Mouse (Mus musculus) forebrain, embryonic 14.5 days (tissue): ENCODE results near the gene Ptprb. TPM values are rescaled to one million over a fixed set of nuclear protein-coding genes. Genes with fewer than 3 reads are reported as not detected.

Experiments
- ATAC-seq: fragments of 200-750 bp; cut with Nextera tagmentation; 2 replicates; pipeline ENCODE4 v1.8.0; 2017; ENCODE audit warnings: mild to moderate bottlenecking, moderate library complexity
- DNase-seq: peaks from one replicate; pipeline ENCODE4 v3.0.0-alpha.2; 2015; ENCODE audit warnings: low spot score
- H3K27ac ChIP-seq: fragments of 300-500 bp; sonication (generic); 2 replicates; pipeline ENCODE4 v1.5.1; 2014; ENCODE audit warnings: low read depth, mild to moderate bottlenecking, control low read depth, low read length, moderate library complexity
- H3K27me3 ChIP-seq: fragments of 300-500 bp; sonication (generic); replicated peaks from 2 replicates; pipeline ENCODE4 v1.6.1; 2014; ENCODE audit warnings: low read length, control low read depth, mixed read lengths; ENCODE audit not compliant: control insufficient read depth, insufficient read depth
- H3K36me3 ChIP-seq: fragments of 300-500 bp; sonication (generic); 2 replicates; pipeline ENCODE4 v1.6.1; 2014; ENCODE audit warnings: low read length, control low read depth; ENCODE audit not compliant: control insufficient read depth, insufficient read depth
- H3K4me1 ChIP-seq: fragments of 300-500 bp; sonication (generic); 2 replicates; pipeline ENCODE4 v1.6.1; 2014; ENCODE audit warnings: antibody characterized with exemption, low read length, control low read depth; ENCODE audit not compliant: control insufficient read depth, insufficient read depth
- H3K4me2 ChIP-seq: fragments of 300-500 bp; sonication (generic); 2 replicates; pipeline ENCODE4 v1.6.1; 2014; ENCODE audit warnings: mild to moderate bottlenecking, control low read depth, low read length
- H3K4me3 ChIP-seq: fragments of 300-500 bp; sonication (generic); 2 replicates; pipeline ENCODE4 v1.5.1; 2014; ENCODE audit warnings: low read depth, low read length, control low read depth
- H3K9ac ChIP-seq: fragments of 300-500 bp; sonication (generic); 2 replicates; pipeline ENCODE4 v1.6.1; 2014; ENCODE audit warnings: mild to moderate bottlenecking, low read length, control low read depth, moderate library complexity
- H3K9me3 ChIP-seq: fragments of 300-500 bp; sonication (generic); replicated peaks from 2 replicates; pipeline ENCODE4 v1.6.1; 2016; ENCODE audit warnings: low read length, control low read depth, mixed read lengths; ENCODE audit not compliant: control insufficient read depth
- WGBS: fragments of 180-500 bp; shearing (Covaris S2); extraction: QIAGEN DNeasy Blood & Tissue Kit; methylation state at CpG from one replicate; pipeline ENCODE4 v1.1.7; 2014; 5-methylcytosine and 5-hydroxymethylcytosine counted together
- polyA plus RNA-seq: library from polyadenylated mRNA; unstranded; fragments of >200 nt; fragmentation: Nextera tagmentation; extraction: Ambion mirVana; gene quantifications from 2 replicates; pipeline ENCODE4 v1.2.1, GENCODE M21; 2014

Ptprb gene
- polyA plus RNA-seq, 1 experiment from 2014 or later, result 1.5 TPM

DNA sequence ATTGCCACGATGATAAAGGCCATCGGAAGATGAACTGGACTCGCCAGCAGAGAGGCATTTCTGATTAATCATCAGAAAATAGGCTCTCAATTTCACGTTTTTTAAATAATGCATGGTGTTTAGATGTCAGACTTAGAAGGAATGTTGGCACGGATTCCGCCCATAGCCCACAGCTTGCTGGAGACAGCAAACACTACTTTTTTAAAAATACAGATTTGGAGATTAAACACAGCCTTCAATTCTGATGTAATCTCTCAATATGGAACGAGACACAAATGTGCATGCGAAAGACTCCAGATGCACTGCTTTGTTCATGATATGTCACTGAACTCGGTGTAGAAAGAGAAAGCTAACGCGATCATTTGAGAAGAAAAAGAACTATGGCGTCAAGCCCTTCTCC, 160.1 kb downstream of the Ptprb start:
- ATAC-seq (no peak), DNase-seq (no peak)
- Histone ChIP-seq H3K36me3 (no peaks in the 10 kb centered on the region), H3K27ac (no peak overlapping the region), H3K9ac (no peak overlapping the region), H3K4me3 (no peak overlapping the region), H3K9me3 (no peaks in the 10 kb centered on the region), H3K4me2 (no peak overlapping the region), H3K27me3 (no peaks in the 10 kb centered on the region), H3K4me1 (no peaks in the 10 kb centered on the region)
- WGBS, result 86% methylated on average over 12 of the region's 12 CpGs

Other genes with a start within 250 kb of the Ptprb start
- not detected in 2 replicates for gene 4933416C03Rik, start 161.6 kb upstream of the Ptprb start, polyA plus RNA-seq
- 17.5 and 18.0 TPM in 2 replicates for gene Kcnmb4, start 198.4 kb downstream of the Ptprb start, polyA plus RNA-seq